Mouse (Mus musculus) G1E (cell line): Measurements from ENCODE around the gene Clvs2. TPM values are rescaled to one million over a fixed set of nuclear protein-coding genes. Genes with fewer than 3 reads are reported as not detected.

Experiments used
- ATAC-seq: 2 replicates; pipeline ENCODE4 v1.8.0; 2016; ENCODE audit warnings: mild to moderate bottlenecking; ENCODE audit not compliant: insufficient number of reproducible peaks, poor library complexity, low FRiP score, severe bottlenecking; ENCODE audit errors: extremely low read depth
- DNase-seq: peaks from one replicate; pipeline ENCODE4 v3.0.0; 2012; ENCODE audit warnings: low spot score
- H3K27me3 ChIP-seq: 2 replicates; pipeline ENCODE4 v1.6.1; 2012; ENCODE audit warnings: mild to moderate bottlenecking, low read length, inconsistent platforms; ENCODE audit not compliant: insufficient read depth
- H3K36me3 ChIP-seq: replicated peaks from 2 replicates; pipeline ENCODE3; 2012; ENCODE audit warnings: mild to moderate bottlenecking, inconsistent platforms
- H3K4me1 ChIP-seq: 2 replicates; pipeline ENCODE4 v1.6.1; 2012; ENCODE audit warnings: low read depth, low read length, inconsistent platforms, mixed read lengths; ENCODE audit not compliant: insufficient read depth
- H3K4me3 ChIP-seq: 2 replicates; pipeline ENCODE4 v1.5.1; 2012; ENCODE audit warnings: low read depth, mild to moderate bottlenecking, inconsistent platforms, low read length, moderate library complexity, mixed read lengths
- H3K9me3 ChIP-seq: replicated peaks from 2 replicates; pipeline ENCODE4 v1.6.1; 2012; ENCODE audit warnings: inconsistent platforms
- CTCF ChIP-seq: IDR thresholded peaks from 2 replicates; pipeline ENCODE4 v1.5.1; 2012; ENCODE audit warnings: low read depth, low read length, inconsistent platforms, mixed read lengths
- GATA1 ChIP-seq: IDR thresholded peaks from 2 replicates; pipeline ENCODE4 v1.6.1; 2012; ENCODE audit warnings: borderline replicate concordance, low read length, inconsistent platforms, mixed read lengths
- GATA2 ChIP-seq: IDR thresholded peaks from 2 replicates; pipeline ENCODE4 v1.6.1; 2012; ENCODE audit warnings: low read depth, low read length, inconsistent platforms, borderline replicate concordance
- POLR2AphosphoS5 ChIP-seq: IDR thresholded peaks from 2 replicates; pipeline ENCODE4 v1.6.1; 2012; ENCODE audit warnings: low read depth, low read length, inconsistent platforms; ENCODE audit not compliant: insufficient replicate concordance
- TAL1 ChIP-seq: conservative IDR thresholded peaks from 2 replicates; pipeline ENCODE4 v1.6.1; 2012; ENCODE audit warnings: low read depth, low read length, inconsistent platforms, mixed read lengths
- polyA plus RNA-seq: library from polyadenylated mRNA; stranded (reverse); fragments of >175 nt; gene quantifications from 2 replicates; pipeline ENCODE4 v1.2.3, GENCODE M21; 2012
- total RNA-seq, 2 experiments: library from RNA; stranded (forward) in 1 of 2; stranded (reverse) in 1 of 2; fragments of 200-1000 nt in 1 of 2; fragments of >200 nt in 1 of 2; fragmentation: Nextera tagmentation in 1 of 2; gene quantifications; 2 replicates each; pipeline ENCODE4 v1.2.3; 2014 to 2017

Clvs2 gene
- total RNA-seq (2014; fragmentation: Nextera tagmentation) (not detected in 2 replicates), total RNA-seq (2017) (0.06 and 0.27 TPM in 2 replicates), polyA plus RNA-seq (not detected in 2 replicates)

GRCm38 (mm10) chr10:33624131-33624879 lies at the start of gene Clvs2:
TSS of gene Clvs2 (minus strand) at chr10:33624769.
- TF ChIP-seq TAL1 (no peak), GATA2 (no peak), GATA1 (no peak), CTCF (no peak), POLR2AphosphoS5 (no peak)
- no peak within 1 kb of the TSS for H3K4me3 ChIP-seq
- DNase-seq (no peak), ATAC-seq (no peak)
- H3K9me3 ChIP-seq, result no peaks in the 10 kb centered on the region
- no peaks in the 10 kb centered on the region for H3K4me1 ChIP-seq
- H3K27me3 ChIP-seq, result peaks cover 4% of the 10 kb centered on the region; the same call in 1 of the 2 replicates
- no peaks in the 10 kb centered on the region for H3K36me3 ChIP-seq

- Histone ChIP-seq H3K9me3 (no peaks in the 10 kb centered on the region), H3K36me3 (no peaks in the 10 kb centered on the region), H3K4me1 (no peaks in the 10 kb centered on the region), H3K27me3 (no peaks in the 10 kb centered on the region), H3K4me3 (no peak overlapping the region)
- ATAC-seq (no peak), DNase-seq (no peak)
- TF ChIP-seq GATA2, result no peak
- no peak for TF ChIP-seq POLR2AphosphoS5
- peak; percentile 25; the same call in 1 of the 2 replicates for TF ChIP-seq CTCF
- no peak for TF ChIP-seq TAL1
Measured at GRCm38 (mm10) chr10:33653142-33653541, 28.6 kb upstream of the Clvs2 start.

- Histone ChIP-seq H3K36me3 (no peaks in the 10 kb centered on the region), H3K27me3 (peaks cover 4% of the 10 kb centered on the region; the same call in 1 of the 2 replicates), H3K4me3 (no peak overlapping the region), H3K4me1 (no peaks in the 10 kb centered on the region), H3K9me3 (no peaks in the 10 kb centered on the region)
- DNase-seq (no peak), ATAC-seq (no peak)
- TF ChIP-seq CTCF (no peak), GATA1 (no peak), POLR2AphosphoS5 (no peak), TAL1 (no peak), GATA2 (no peak)
Measured at GRCm38 (mm10) chr10:33623577-33623991, 985 bp downstream of the Clvs2 start.

GRCm38 (mm10) chr10:33622700-33623099 lies 1.9 kb downstream of the Clvs2 start:
- Histone ChIP-seq H3K27me3 (peaks cover 4% of the 10 kb centered on the region; the same call in 1 of the 2 replicates), H3K9me3 (no peaks in the 10 kb centered on the region), H3K4me1 (no peaks in the 10 kb centered on the region), H3K36me3 (no peaks in the 10 kb centered on the region), H3K4me3 (no peak overlapping the region)
- ATAC-seq (no peak), DNase-seq (no peak)
- TF ChIP-seq TAL1, result no peak
- no peak for TF ChIP-seq GATA2
- no peak for TF ChIP-seq GATA1
- no peak for TF ChIP-seq POLR2AphosphoS5
- TF ChIP-seq CTCF, result no peak

GRCm38 (mm10) chr10:33616207-33616606 lies 8.4 kb downstream of the Clvs2 start:
- Histone ChIP-seq H3K4me3 (no peak overlapping the region), H3K9me3 (no peaks in the 10 kb centered on the region), H3K27me3 (no peaks in the 10 kb centered on the region), H3K36me3 (no peaks in the 10 kb centered on the region), H3K4me1 (no peaks in the 10 kb centered on the region)
- TF ChIP-seq CTCF, result no peak
- no peak for TF ChIP-seq GATA1
- no peak for TF ChIP-seq POLR2AphosphoS5
- TF ChIP-seq TAL1, result no peak
- no peak for TF ChIP-seq GATA2
- no peak for DNase-seq
- no peak for ATAC-seq

GRCm38 (mm10) chr10:33613197-33613596 lies 11.4 kb downstream of the Clvs2 start:
- Histone ChIP-seq H3K27me3 (no peaks in the 10 kb centered on the region), H3K4me1 (no peaks in the 10 kb centered on the region), H3K9me3 (no peaks in the 10 kb centered on the region), H3K36me3 (no peaks in the 10 kb centered on the region), H3K4me3 (no peak overlapping the region)
- ATAC-seq (no peak), DNase-seq (no peak)
- TF ChIP-seq TAL1 (no peak), CTCF (no peak), GATA2 (no peak), GATA1 (no peak), POLR2AphosphoS5 (no peak)
